Mouse (Mus musculus) heart, embryonic 14.5 days (tissue): ENCODE results near the gene Vasn. TPM values are rescaled to one million over a fixed set of nuclear protein-coding genes. Genes with fewer than 3 reads are reported as not detected.
A peak's percentile ranks its signal among the peaks of the same experiment; 100 is the strongest.

ENCODE experiments used
- ATAC-seq: fragments of 200-750 bp; cut with Nextera tagmentation; 2 replicates; pipeline ENCODE4 v1.8.0; 2017; ENCODE audit warnings: low read depth, moderate TSS enrichment; ENCODE audit not compliant: insufficient number of reproducible peaks, insufficient read depth, low FRiP score
- H3K27ac ChIP-seq, 2 experiments: fragments of 200-500 bp in 1 of 2; fragments of 300-500 bp in 1 of 2; sonication (generic) in 1 of 2; replicated peaks in 1 of 2; 2 replicates each; pipeline ENCODE4 v1.5.1; 2012 to 2014; ENCODE audit warnings: low read depth in 2 of 2, low read length in 2 of 2, control low read depth in 1 of 2, mild to moderate bottlenecking in 1 of 2, mixed read lengths in 1 of 2; ENCODE audit not compliant: control insufficient read depth in 1 of 2, insufficient read depth in 1 of 2
- H3K27me3 ChIP-seq: fragments of 300-500 bp; sonication (generic); 2 replicates; pipeline ENCODE4 v1.6.1; 2014; ENCODE audit warnings: mild to moderate bottlenecking, low read length, control low read depth; ENCODE audit not compliant: control insufficient read depth, insufficient read depth
- H3K36me3 ChIP-seq: fragments of 300-500 bp; sonication (generic); 2 replicates; pipeline ENCODE4 v1.6.1; 2014; ENCODE audit warnings: mild to moderate bottlenecking, control low read depth, low read length, mixed read lengths; ENCODE audit not compliant: control insufficient read depth, insufficient read depth
- H3K4me1 ChIP-seq, 2 experiments: fragments of 200-500 bp in 1 of 2; fragments of 300-500 bp in 1 of 2; sonication (generic) in 1 of 2; 2 replicates each; pipeline ENCODE4 v1.6.1; 2012 to 2014; ENCODE audit warnings: low read length in 2 of 2, control low read depth in 1 of 2, mixed read lengths in 1 of 2; ENCODE audit not compliant: control insufficient read depth in 2 of 2, insufficient read depth in 2 of 2
- H3K4me2 ChIP-seq: fragments of 300-500 bp; sonication (generic); 2 replicates; pipeline ENCODE4 v1.6.1; 2014; ENCODE audit warnings: mild to moderate bottlenecking, low read length
- H3K4me3 ChIP-seq, 2 experiments: fragments of 200-500 bp in 1 of 2; fragments of 300-500 bp in 1 of 2; sonication (generic) in 1 of 2; 2 replicates each; pipeline ENCODE4 v1.5.1; 2012 to 2014; ENCODE audit warnings: low read length in 2 of 2, mild to moderate bottlenecking in 2 of 2, control low read depth in 1 of 2, low read depth in 1 of 2, moderate library complexity in 1 of 2; ENCODE audit not compliant: control insufficient read depth in 1 of 2, insufficient read depth in 1 of 2
- H3K9ac ChIP-seq: fragments of 300-500 bp; sonication (generic); 2 replicates; pipeline ENCODE4 v1.6.1; 2014; ENCODE audit warnings: mild to moderate bottlenecking, low read length
- H3K9me3 ChIP-seq: fragments of 300-500 bp; sonication (generic); 2 replicates; pipeline ENCODE4 v1.6.1; 2016; ENCODE audit warnings: low read length, control low read depth; ENCODE audit not compliant: control insufficient read depth
- WGBS: fragments of 180-500 bp; shearing (Covaris S2); extraction: QIAGEN DNeasy Blood & Tissue Kit; methylation state at CpG from one replicate; pipeline ENCODE4 v1.1.7; 2014; 5-methylcytosine and 5-hydroxymethylcytosine counted together
- polyA plus RNA-seq: library from polyadenylated mRNA; unstranded; fragments of >200 nt; fragmentation: Nextera tagmentation; extraction: Ambion mirVana; gene quantifications from 2 replicates; pipeline ENCODE4 v1.2.1, GENCODE M21; 2014

Gene Vasn
- polyA plus RNA-seq, 1 experiment from 2014 or later: 11.9 TPM

DNA sequence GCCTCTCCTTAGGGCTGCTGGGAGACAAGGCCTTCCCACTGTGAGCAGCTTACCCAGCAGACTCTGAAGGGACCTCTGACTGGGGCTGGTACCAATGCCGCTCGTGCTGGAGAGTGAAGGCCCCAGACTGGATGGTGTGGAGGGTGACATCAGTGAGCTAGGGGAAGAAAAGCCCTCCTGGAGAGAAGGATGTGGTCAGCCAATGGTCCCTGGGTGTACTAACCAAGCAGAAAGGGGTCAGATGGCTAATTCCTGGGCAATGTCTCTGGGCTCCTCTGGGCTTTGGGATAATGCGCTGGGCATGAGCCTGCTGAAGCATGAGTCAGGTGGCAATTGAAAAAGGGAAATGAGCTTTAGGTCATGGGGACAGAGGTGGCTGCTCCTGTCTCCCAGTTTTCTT is 6.1 kb upstream of the Vasn start:
- Histone ChIP-seq H3K27ac (no peak overlapping the region), H3K9ac (no peak overlapping the region), H3K4me2 (no peak overlapping the region), H3K4me3 (no peak overlapping the region), H3K27me3 (no peaks in the 10 kb centered on the region), H3K36me3 (0 out of 2 replicates have a peak, but pooled peaks cover 10% of the 10 kb centered on the region), H3K9me3 (no peaks in the 10 kb centered on the region), H3K4me1 (peaks cover 18 to 25% of the 10 kb centered on the region in 2 experiments)
- ATAC-seq: no peak
- 95% methylated on average over 3 of the region's 3 CpGs for WGBS

GRCm38 (mm10) chr16:4634681-4635080 is 5.1 kb upstream of the Vasn start:
- ATAC-seq: no peak
- Histone ChIP-seq H3K4me1 (peaks cover 18 to 30% of the 10 kb centered on the region in 2 experiments), H3K4me3 (no peak overlapping the region), H3K9ac (0 out of 2 replicates have a peak overlapping the region, but pooled peaks have one; percentile 3), H3K36me3 (0 out of 2 replicates have a peak, but pooled peaks cover 10% of the 10 kb centered on the region), H3K27ac (no peak overlapping the region; a peak in 1 of 4 replicates), H3K9me3 (no peaks in the 10 kb centered on the region), H3K4me2 (no peak overlapping the region), H3K27me3 (no peaks in the 10 kb centered on the region)
- WGBS: 50% methylated on average over 9 of the region's 9 CpGs

DNA sequence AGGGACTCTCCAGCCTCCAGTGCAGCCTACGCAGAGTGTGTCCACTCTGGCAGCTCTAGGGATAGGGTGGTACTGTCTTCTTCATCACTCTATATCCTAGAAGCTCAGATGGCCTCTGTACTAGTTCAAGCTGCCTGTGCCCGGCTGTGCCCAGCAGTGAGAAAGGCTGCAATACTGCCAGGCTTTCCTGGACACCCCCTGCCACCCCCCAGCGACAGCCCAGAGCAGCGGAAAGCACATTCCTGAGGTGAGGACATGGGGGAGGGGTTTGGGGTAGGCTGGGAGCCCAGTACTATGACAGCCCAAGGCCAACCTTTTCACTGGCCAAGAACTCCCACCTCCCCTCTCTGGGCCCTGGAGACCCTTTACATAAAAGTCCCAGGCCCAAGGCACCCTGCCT is 4.0 kb upstream of the Vasn start:
- 48% methylated on average over 4 of the region's 4 CpGs for WGBS

GRCm38 (mm10) chr16:4638891-4639390 is 800 bp upstream of the Vasn start:
- H3K9ac ChIP-seq: no peak overlapping the region
- H3K9me3 ChIP-seq: no peaks in the 10 kb centered on the region
- H3K27me3 ChIP-seq: no peaks in the 10 kb centered on the region
- no peak overlapping the region for H3K4me2 ChIP-seq
- H3K4me1 ChIP-seq: peaks cover 47 to 64% of the 10 kb centered on the region in 2 experiments
- H3K4me3 ChIP-seq: no peak overlapping the region
- ATAC-seq: no peak
- H3K36me3 ChIP-seq: no peaks in the 10 kb centered on the region
- H3K27ac ChIP-seq: no peak overlapping the region
- 44% methylated on average over 3 of the region's 3 CpGs for WGBS

More for the DNA sequence above, 4.0 kb upstream of the Vasn start:
- ATAC-seq: no peak
- 0 out of 2 replicates have a peak, but pooled peaks cover 10% of the 10 kb centered on the region for H3K36me3 ChIP-seq
- H3K9me3 ChIP-seq: no peaks in the 10 kb centered on the region
- no peak overlapping the region for H3K4me2 ChIP-seq
- peak overlapping the region; percentile 16; the same call in 1 of the 2 replicates for H3K9ac ChIP-seq
- H3K4me1 ChIP-seq: peaks cover 20 to 32% of the 10 kb centered on the region in 2 experiments
- no peak overlapping the region for H3K4me3 ChIP-seq
- peak overlapping the region in 1 of 2 experiments; percentile 28; a peak in 1 of 4 replicates for H3K27ac ChIP-seq
- H3K27me3 ChIP-seq: no peaks in the 10 kb centered on the region

- H3K9ac ChIP-seq: peak overlapping the region; percentile 90
- 3% methylated on average over 17 of the region's 17 CpGs for WGBS
Observed at GRCm38 (mm10) chr16:4640267-4641005, 695 bp downstream of the Vasn start.

DNA sequence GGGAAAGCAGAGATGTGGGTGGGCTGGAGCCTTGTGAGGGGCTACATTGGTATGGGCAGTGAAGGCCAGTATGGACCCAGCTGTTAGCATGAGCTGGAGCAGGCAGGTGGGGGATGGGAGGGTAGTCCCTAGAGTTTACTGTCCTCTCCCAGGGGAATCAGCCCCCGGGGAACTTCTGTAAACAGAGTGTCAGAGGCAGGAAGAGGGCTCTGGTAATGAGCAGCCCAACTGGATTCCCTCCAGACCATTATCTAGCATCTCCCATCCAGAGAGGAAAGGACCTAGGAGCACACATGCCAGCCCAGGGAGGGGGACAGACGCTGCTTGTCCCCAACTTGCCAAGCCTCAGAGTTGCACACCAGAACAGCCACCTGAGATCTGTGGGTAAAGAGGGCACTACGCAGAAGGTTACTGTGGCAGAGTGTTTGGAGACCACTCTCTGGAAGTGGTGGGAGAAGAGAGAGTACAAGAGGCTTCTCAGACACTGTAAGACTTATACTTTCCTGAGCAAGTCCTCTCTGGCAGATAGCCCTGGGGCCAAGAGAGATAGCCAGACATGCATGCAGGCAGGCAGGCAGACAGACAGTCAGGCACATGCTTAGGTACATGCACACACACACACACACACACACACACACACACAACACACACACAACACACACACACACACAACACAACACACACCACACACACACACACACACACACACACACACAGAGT is 1.5 kb downstream of the Vasn start:
- Histone ChIP-seq H3K4me3 (peak overlapping the region; percentile 82 to 85), H3K27ac (peak overlapping the region; percentile 82 to 91), H3K4me1 (peaks cover 45 to 67% of the 10 kb centered on the region in 2 experiments), H3K27me3 (no peaks in the 10 kb centered on the region), H3K36me3 (peaks cover 12% of the 10 kb centered on the region), H3K9ac (peak overlapping the region; percentile 90), H3K9me3 (no peaks in the 10 kb centered on the region), H3K4me2 (peak overlapping the region; percentile 89)
- no peak for ATAC-seq
- 29% methylated on average over 3 of the region's 3 CpGs for WGBS

More at GRCm38 (mm10) chr16:4640267-4641005, 695 bp downstream of the Vasn start:
- Histone ChIP-seq H3K4me2 (peak overlapping the region; percentile 89), H3K27me3 (no peaks in the 10 kb centered on the region), H3K9me3 (no peaks in the 10 kb centered on the region), H3K36me3 (peaks cover 3% of the 10 kb centered on the region), H3K27ac (peak overlapping the region; percentile 82 to 91), H3K4me1 (peaks cover 47 to 67% of the 10 kb centered on the region in 2 experiments), H3K4me3 (peak overlapping the region; percentile 82 to 85)
- ATAC-seq: no peak; the same call in 1 of the 2 replicates

- Histone ChIP-seq H3K4me2 (peak overlapping the region; percentile 89), H3K4me3 (peak overlapping the region; percentile 4 to 82; a peak in 2 of 4 replicates), H3K27ac (peak overlapping the region; percentile 82 to 91), H3K27me3 (no peaks in the 10 kb centered on the region), H3K4me1 (peaks cover 52 to 76% of the 10 kb centered on the region in 2 experiments), H3K9me3 (no peaks in the 10 kb centered on the region), H3K36me3 (peaks cover 17% of the 10 kb centered on the region), H3K9ac (peak overlapping the region; percentile 9; the same call in 1 of the 2 replicates)
- ATAC-seq: peak; percentile 63
- WGBS: 13% methylated on average over 13 of the region's 13 CpGs
Observed at GRCm38 (mm10) chr16:4642190-4642589, 2.4 kb downstream of the Vasn start.
